Mouse (Mus musculus) liver, adult 2 months (tissue): Measurements from ENCODE around the gene Dennd4a. TPM values are rescaled to one million over a fixed set of nuclear protein-coding genes. Genes with fewer than 3 reads are reported as not detected.

Source experiments
- DNase-seq: peaks from one replicate; pipeline ENCODE4 v3.0.0-alpha.2; 2011; ENCODE audit warnings: low read depth, low spot score; ENCODE audit errors: extremely low read depth
- H3K27ac ChIP-seq: fragments of 200-500 bp; replicated peaks from 2 replicates; pipeline ENCODE4 v1.5.1; 2012; ENCODE audit warnings: low read depth, mild to moderate bottlenecking, control low read depth, inconsistent platforms, low read length; ENCODE audit not compliant: insufficient read depth
- H3K27me3 ChIP-seq: fragments of 200-500 bp; 2 replicates; pipeline ENCODE4 v1.6.1; 2012; ENCODE audit warnings: mild to moderate bottlenecking, moderate library complexity, low read length, inconsistent platforms; ENCODE audit not compliant: control insufficient read depth, insufficient read depth
- H3K36me3 ChIP-seq: fragments of 200-500 bp; 2 replicates; pipeline ENCODE4 v1.6.1; 2012; ENCODE audit warnings: low read length, inconsistent platforms; ENCODE audit not compliant: control insufficient read depth, insufficient read depth
- H3K4me1 ChIP-seq: fragments of 200-500 bp; 2 replicates; pipeline ENCODE4 v1.6.1; 2011; ENCODE audit warnings: low read length; ENCODE audit not compliant: control insufficient read depth, insufficient read depth
- H3K4me3 ChIP-seq: fragments of 200-500 bp; 2 replicates; pipeline ENCODE4 v1.5.1; 2011; ENCODE audit warnings: low read depth, mild to moderate bottlenecking, control low read depth, low read length, moderate library complexity; ENCODE audit not compliant: insufficient read depth
- H3K79me2 ChIP-seq: fragments of 200-500 bp; 2 replicates; pipeline ENCODE4 v1.6.1; 2012; ENCODE audit warnings: inconsistent platforms, mild to moderate bottlenecking, low read length, moderate library complexity; ENCODE audit not compliant: control insufficient read depth, insufficient read depth
- H3K9ac ChIP-seq: fragments of 200-500 bp; 2 replicates; pipeline ENCODE4 v1.6.1; 2012; ENCODE audit warnings: low read depth, mild to moderate bottlenecking, control low read depth, inconsistent platforms, low read length
- CTCF ChIP-seq: fragments of 200-500 bp; IDR thresholded peaks from 2 replicates; pipeline ENCODE4 v1.5.1; 2011; ENCODE audit warnings: low read depth, low read length, control low read depth
- POLR2A ChIP-seq: fragments of 200-500 bp; IDR thresholded peaks from 2 replicates; pipeline ENCODE4 v1.6.1; 2011; ENCODE audit warnings: low read length, control low read depth; ENCODE audit not compliant: insufficient read depth; ENCODE audit errors: extremely low read depth
- WGBS: fragments of 180-500 bp; shearing (Covaris S2); methylation state at CpG from one replicate; pipeline ENCODE4 v1.1.7; 2018; 5-methylcytosine and 5-hydroxymethylcytosine counted together
- polyA plus RNA-seq: library from polyadenylated mRNA; depleted of rRNA; stranded (reverse); fragments of >200 nt; gene quantifications from 2 replicates; pipeline ENCODE4 v1.2.3, GENCODE M21; 2012
- total RNA-seq: library from RNA; depleted of rRNA; stranded (reverse); fragments of >200 nt; gene quantifications from 2 replicates; pipeline ENCODE4 v1.2.3, GENCODE M21; 2014

The Dennd4a gene
- total and polyA plus RNA-seq, 2 experiments = 8.0 to 17.1 TPM

DNA sequence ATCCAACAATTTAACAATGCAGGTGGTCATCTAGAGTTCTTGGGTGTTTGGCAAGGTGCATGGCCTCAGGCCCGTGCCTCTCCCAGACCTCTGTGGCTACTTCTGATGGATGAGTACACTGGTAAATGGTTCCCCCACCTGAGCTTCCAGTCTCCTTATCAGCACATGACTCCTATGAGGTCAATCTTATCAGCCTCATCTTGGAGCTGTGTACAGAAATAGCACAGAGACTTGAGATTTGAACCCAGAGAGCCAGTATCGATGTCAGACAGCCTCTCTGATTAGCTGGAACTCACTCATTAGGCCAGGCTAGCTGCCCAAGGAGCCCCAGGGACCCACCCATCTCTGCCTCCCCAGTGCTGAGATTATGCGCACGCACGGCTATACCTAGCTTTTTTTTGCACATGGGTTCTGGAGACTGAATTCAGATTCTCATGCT is 40.7 kb upstream of the Dennd4a start:
- 89% methylated on average over 5 of the region's 5 CpGs for WGBS
- H3K9ac ChIP-seq = no peak overlapping the region

DNA sequence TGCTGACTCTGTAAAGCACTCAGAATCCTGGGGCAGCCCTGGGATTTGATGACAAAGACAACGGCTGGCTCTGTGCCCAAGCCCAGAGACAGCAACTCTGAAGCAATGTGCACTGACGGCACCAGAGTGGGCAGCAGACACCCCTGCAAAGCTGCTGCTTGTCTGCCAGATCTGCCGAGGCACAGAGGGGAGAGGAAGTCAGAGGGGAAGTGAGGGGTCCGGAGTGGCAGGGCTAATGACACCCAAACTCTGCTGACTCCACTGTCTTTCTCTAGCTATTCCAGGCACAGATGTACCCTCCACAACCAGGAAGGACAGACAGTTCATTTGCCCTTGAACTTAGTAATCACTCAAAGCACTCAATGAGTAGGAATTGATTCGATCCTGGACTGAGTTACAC is 39.9 kb upstream of the Dennd4a start:
- no peak overlapping the region for H3K9ac ChIP-seq
- peaks cover 8% of the 10 kb centered on the region for H3K4me1 ChIP-seq
- H3K79me2 ChIP-seq = no peaks in the 10 kb centered on the region
- 11% methylated on average over 5 of the region's 5 CpGs for WGBS
- TF ChIP-seq CTCF = no peak
- TF ChIP-seq POLR2A = no peak
- DNase-seq = peak; percentile 66
- H3K36me3 ChIP-seq = no peaks in the 10 kb centered on the region
- H3K4me3 ChIP-seq = no peak overlapping the region
- H3K27ac ChIP-seq = no peak overlapping the region
- no peaks in the 10 kb centered on the region for H3K27me3 ChIP-seq

More for the DNA sequence above, 40.7 kb upstream of the Dennd4a start:
- H3K79me2 ChIP-seq = no peaks in the 10 kb centered on the region
- H3K27ac ChIP-seq = no peak overlapping the region
- no peak for DNase-seq
- H3K36me3 ChIP-seq = no peaks in the 10 kb centered on the region
- H3K27me3 ChIP-seq = no peaks in the 10 kb centered on the region
- TF ChIP-seq CTCF (no peak), POLR2A (no peak)
- H3K4me1 ChIP-seq = peaks cover 8% of the 10 kb centered on the region
- no peak overlapping the region for H3K4me3 ChIP-seq

DNA sequence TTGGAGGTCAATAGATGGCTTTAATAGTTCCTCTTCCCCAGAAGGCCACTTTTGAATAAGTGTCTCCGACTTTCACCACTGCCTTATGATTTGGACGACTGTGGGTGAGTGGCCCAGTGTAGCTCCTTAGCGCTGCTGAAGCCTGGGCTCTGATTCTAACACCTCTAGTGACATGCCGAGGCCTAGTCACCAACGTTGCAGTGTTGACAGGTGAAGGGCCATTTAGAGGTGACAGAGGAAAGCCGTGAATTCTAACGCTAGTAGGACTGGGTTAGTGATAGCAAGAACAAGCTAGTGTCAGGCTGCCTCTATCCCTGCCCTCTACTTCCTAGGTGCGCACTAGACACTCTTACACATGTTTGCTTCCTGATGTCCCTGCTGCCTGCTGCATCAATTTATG is 37.9 kb upstream of the Dennd4a start:
- Histone ChIP-seq H3K4me3 (no peak overlapping the region), H3K27me3 (no peaks in the 10 kb centered on the region), H3K4me1 (peaks cover 8% of the 10 kb centered on the region), H3K9ac (no peak overlapping the region), H3K79me2 (no peaks in the 10 kb centered on the region), H3K27ac (no peak overlapping the region), H3K36me3 (no peaks in the 10 kb centered on the region)
- no peak for TF ChIP-seq POLR2A
- no peak for DNase-seq
- WGBS = 90% methylated on average over 8 of the region's 8 CpGs

DNA sequence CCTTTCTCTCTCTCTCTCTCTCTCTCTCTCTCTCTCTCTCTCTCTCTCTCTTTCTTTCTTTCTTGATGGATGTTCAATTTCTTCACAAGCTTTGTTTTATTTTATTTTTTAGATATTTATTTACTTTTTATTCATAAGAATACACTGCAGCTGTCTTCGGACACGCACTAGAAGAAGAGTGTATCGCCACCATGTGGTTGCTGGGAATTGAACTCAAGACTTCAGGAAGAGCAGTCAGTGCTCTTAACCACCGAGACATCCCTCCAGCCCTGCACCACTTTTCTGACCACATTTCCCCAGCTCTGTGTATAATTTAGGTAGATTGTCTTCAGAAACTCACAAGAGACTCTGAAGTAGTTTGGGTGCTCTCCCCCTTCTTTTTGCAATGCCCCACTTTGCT is 37.2 kb upstream of the Dennd4a start:
- Histone ChIP-seq H3K4me1 (peaks cover 8% of the 10 kb centered on the region), H3K36me3 (no peaks in the 10 kb centered on the region), H3K79me2 (no peaks in the 10 kb centered on the region), H3K4me3 (no peak overlapping the region), H3K9ac (no peak overlapping the region), H3K27ac (no peak overlapping the region), H3K27me3 (no peaks in the 10 kb centered on the region)
- WGBS = 60% methylated on average over 4 of the region's 4 CpGs
- TF ChIP-seq POLR2A = no peak
- 0 out of 2 replicates have a peak, but pooled peaks have one; percentile 5 for TF ChIP-seq CTCF
- DNase-seq = no peak

DNA sequence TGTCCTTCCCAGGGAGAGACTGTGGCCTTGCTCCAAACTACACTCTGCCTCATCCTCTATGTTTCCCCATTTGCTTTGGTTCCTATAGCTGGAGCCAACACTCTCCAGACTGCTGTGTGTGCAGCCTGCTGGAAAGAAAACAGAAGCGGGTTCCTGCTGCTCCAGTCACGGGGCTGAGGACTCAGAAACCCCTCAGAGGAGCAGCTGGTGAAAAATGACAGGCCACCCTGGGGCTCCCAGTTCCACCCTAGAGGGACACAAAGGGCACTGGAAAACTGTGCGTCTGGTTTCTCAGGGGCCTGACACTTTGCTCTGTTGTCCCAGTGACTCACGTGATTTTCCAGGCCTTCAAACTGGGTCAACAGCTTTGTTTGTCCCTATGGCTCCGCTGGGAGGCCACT is 36.7 kb upstream of the Dennd4a start:
- Histone ChIP-seq H3K9ac (no peak overlapping the region), H3K36me3 (no peaks in the 10 kb centered on the region), H3K27ac (peak overlapping the region; percentile 34), H3K4me3 (no peak overlapping the region), H3K79me2 (no peaks in the 10 kb centered on the region), H3K4me1 (peaks cover 8% of the 10 kb centered on the region), H3K27me3 (no peaks in the 10 kb centered on the region)
- TF ChIP-seq CTCF (no peak), POLR2A (no peak)
- DNase-seq = peak; percentile 94
- 16% methylated on average over 5 of the region's 5 CpGs for WGBS

DNA sequence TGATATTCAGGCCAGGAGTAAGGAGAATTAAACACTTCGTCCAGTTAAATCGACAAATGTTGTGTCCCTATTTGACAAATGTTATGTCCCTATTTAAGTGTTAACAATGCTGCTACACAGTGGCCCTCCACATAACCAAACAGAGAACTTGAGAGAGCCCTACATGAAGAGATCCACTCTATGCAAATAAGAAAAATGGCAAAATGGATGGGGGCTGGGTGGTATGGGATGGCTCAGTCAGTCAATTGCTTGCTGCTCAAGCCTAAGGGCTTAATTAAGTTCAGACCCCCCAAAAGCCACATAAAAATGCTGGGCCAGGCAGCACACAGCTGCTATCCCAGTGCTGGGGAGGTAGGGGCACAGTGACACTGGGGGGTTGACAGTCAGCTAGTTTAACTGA is 36.3 kb upstream of the Dennd4a start:
- no peak for DNase-seq
- no peaks in the 10 kb centered on the region for H3K36me3 ChIP-seq
- no peaks in the 10 kb centered on the region for H3K79me2 ChIP-seq
- no peak for TF ChIP-seq POLR2A
- TF ChIP-seq CTCF = no peak
- H3K27ac ChIP-seq = no peak overlapping the region
- no peak overlapping the region for H3K4me3 ChIP-seq
- 29% methylated on average over 2 of the region's 2 CpGs for WGBS
- peaks cover 8% of the 10 kb centered on the region for H3K4me1 ChIP-seq
- H3K27me3 ChIP-seq = no peaks in the 10 kb centered on the region
- no peak overlapping the region for H3K9ac ChIP-seq
